Mouse (Mus musculus) neural tube, embryonic 12.5 days (tissue): ENCODE data around the gene Vti1b. TPM values are rescaled to one million over a fixed set of nuclear protein-coding genes. Genes with fewer than 3 reads are reported as not detected.

Source experiments
- ATAC-seq: fragments of 200-750 bp; cut with Nextera tagmentation; 2 replicates; pipeline ENCODE4 v1.8.0; 2017; ENCODE audit warnings: low read depth, mild to moderate bottlenecking, moderate TSS enrichment, moderate library complexity; ENCODE audit not compliant: low FRiP score
- H3K27ac ChIP-seq: fragments of 300-500 bp; sonication (generic); 2 replicates; pipeline ENCODE4 v1.5.1; 2016
- H3K27me3 ChIP-seq: fragments of 300-500 bp; sonication (generic); replicated peaks from 2 replicates; pipeline ENCODE4 v1.6.1; 2016; ENCODE audit warnings: mild to moderate bottlenecking
- H3K36me3 ChIP-seq: fragments of 300-500 bp; sonication (generic); 2 replicates; pipeline ENCODE4 v1.6.1; 2016; ENCODE audit warnings: mild to moderate bottlenecking
- H3K4me1 ChIP-seq: fragments of 300-500 bp; sonication (generic); 2 replicates; pipeline ENCODE4 v1.6.1; 2016
- H3K4me2 ChIP-seq: fragments of 300-500 bp; sonication (generic); replicated peaks from 2 replicates; pipeline ENCODE4 v1.6.1; 2016; ENCODE audit warnings: mild to moderate bottlenecking
- H3K4me3 ChIP-seq: fragments of 300-500 bp; sonication (generic); 2 replicates; pipeline ENCODE4 v1.5.1; 2016
- H3K9ac ChIP-seq: fragments of 300-500 bp; sonication (generic); 2 replicates; pipeline ENCODE4 v1.6.1; 2016; ENCODE audit warnings: mild to moderate bottlenecking
- H3K9me3 ChIP-seq: fragments of 300-500 bp; sonication (generic); 2 replicates; pipeline ENCODE4 v1.6.1; 2016; ENCODE audit warnings: mild to moderate bottlenecking
- WGBS: fragments of 180-500 bp; shearing (Covaris S2); methylation state at CpG from one replicate; pipeline ENCODE4 v1.1.7; 2016; 5-methylcytosine and 5-hydroxymethylcytosine counted together
- polyA plus RNA-seq: library from polyadenylated mRNA; unstranded; fragments of >200 nt; fragmentation: Nextera tagmentation; extraction: Ambion mirVana; gene quantifications from 2 replicates; pipeline ENCODE4 v1.2.1, GENCODE M21; 2016

The Vti1b gene
- polyA plus RNA-seq, 1 experiment from 2014 or later, result 135 TPM

GRCm38 (mm10) chr12:79175998-79176397 lies 3.5 kb upstream of the Vti1b start:
- Histone ChIP-seq H3K4me1 (peaks cover 6% of the 10 kb centered on the region), H3K9ac (no peak overlapping the region), H3K27ac (no peak overlapping the region), H3K9me3 (no peaks in the 10 kb centered on the region), H3K27me3 (no peaks in the 10 kb centered on the region), H3K36me3 (peaks cover 29% of the 10 kb centered on the region), H3K4me2 (no peak overlapping the region), H3K4me3 (no peak overlapping the region)
- 95% methylated on average over 5 of the region's 5 CpGs for WGBS
- no peak for ATAC-seq

- H3K4me2 ChIP-seq, result no peak overlapping the region
- 86% methylated on average over 5 of the region's 5 CpGs for WGBS
- no peak for ATAC-seq
Measured at GRCm38 (mm10) chr12:79173721-79174120, 1.3 kb upstream of the Vti1b start.

DNA sequence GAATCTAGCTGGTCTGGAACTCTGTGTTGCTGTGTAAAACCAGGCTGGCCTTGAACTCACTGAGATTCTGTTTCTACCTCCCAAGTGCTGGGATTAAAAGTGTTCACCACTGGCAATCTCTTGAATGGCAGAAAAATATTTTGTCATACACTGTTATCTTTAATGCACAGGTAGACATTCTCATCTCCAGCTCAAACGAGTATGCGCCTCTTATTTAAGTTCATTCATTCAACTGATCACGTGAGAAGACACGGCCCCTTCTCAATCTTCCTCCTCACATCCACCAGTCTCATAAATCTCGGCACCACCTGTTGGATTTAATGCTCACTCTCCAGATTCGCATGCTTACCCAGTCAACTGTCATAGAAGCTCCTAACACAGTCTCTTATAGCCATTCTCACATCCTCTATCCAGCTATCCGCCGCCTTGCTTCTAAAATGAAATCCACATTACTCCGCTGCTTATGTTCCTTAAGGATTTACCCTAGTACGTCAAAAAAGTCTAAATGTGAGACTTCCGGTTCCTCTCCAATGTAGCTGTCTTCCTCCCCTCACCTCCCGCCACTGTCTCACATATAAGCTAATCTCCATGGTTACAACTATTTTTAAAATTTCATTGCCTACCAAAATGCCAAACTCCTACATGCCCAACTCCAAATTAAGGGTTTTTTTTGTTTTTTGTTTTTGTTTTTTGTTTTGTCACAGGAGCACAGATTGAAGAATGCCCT lies 1.0 kb downstream of the Vti1b start:
- Histone ChIP-seq H3K4me3 (peak overlapping the region; percentile 86), H3K27ac (0 out of 2 replicates have a peak overlapping the region, but pooled peaks have one; percentile 81), H3K4me1 (peaks cover 11% of the 10 kb centered on the region), H3K4me2 (peak overlapping the region; percentile 68), H3K36me3 (peaks cover 20% of the 10 kb centered on the region), H3K9ac (peak overlapping the region; percentile 77), H3K9me3 (no peaks in the 10 kb centered on the region), H3K27me3 (no peaks in the 10 kb centered on the region)
- 35% methylated on average over 12 of the region's 12 CpGs for WGBS
- ATAC-seq, result no peak

More at GRCm38 (mm10) chr12:79173721-79174120, 1.3 kb upstream of the Vti1b start:
- Histone ChIP-seq H3K27ac (no peak overlapping the region), H3K9me3 (no peaks in the 10 kb centered on the region), H3K27me3 (no peaks in the 10 kb centered on the region), H3K36me3 (peaks cover 26% of the 10 kb centered on the region), H3K4me3 (no peak overlapping the region), H3K4me1 (peaks cover 11% of the 10 kb centered on the region), H3K9ac (no peak overlapping the region)

- no peak overlapping the region for H3K4me2 ChIP-seq
- no peak overlapping the region for H3K27ac ChIP-seq
- H3K4me1 ChIP-seq, result peaks cover 11% of the 10 kb centered on the region
- H3K27me3 ChIP-seq, result no peaks in the 10 kb centered on the region
- no peak overlapping the region for H3K9ac ChIP-seq
- no peaks in the 10 kb centered on the region for H3K9me3 ChIP-seq
- ATAC-seq, result no peak
- 75% methylated on average over 3 of the region's 3 CpGs for WGBS
- peaks cover 19% of the 10 kb centered on the region for H3K36me3 ChIP-seq
- H3K4me3 ChIP-seq, result no peak overlapping the region
Measured at GRCm38 (mm10) chr12:79170421-79170820, 2.0 kb downstream of the Vti1b start.

DNA sequence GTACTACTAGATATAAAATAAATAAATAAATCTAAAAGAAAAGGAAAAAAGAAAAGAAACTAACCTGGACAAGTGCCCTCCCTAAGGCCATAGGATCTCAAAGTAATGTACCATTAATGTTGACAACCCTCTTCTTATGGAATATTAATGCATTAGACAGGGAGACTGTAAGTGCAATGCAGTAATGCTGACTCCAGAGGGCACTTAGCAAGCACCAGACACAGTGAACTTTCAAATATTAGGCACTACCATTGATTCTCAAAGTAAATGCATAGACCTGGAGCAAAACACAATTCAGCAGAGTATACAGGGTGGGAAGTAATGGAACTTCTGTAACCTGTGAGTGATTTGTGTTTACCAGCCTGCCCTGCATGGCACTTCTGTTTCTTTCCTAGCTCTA lies 3.3 kb downstream of the Vti1b start:
- Histone ChIP-seq H3K4me3 (no peak overlapping the region), H3K4me1 (peaks cover 11% of the 10 kb centered on the region), H3K36me3 (peaks cover 18% of the 10 kb centered on the region), H3K27me3 (no peaks in the 10 kb centered on the region), H3K9ac (no peak overlapping the region), H3K4me2 (no peak overlapping the region), H3K27ac (no peak overlapping the region), H3K9me3 (no peaks in the 10 kb centered on the region)
- ATAC-seq, result no peak

- H3K27ac ChIP-seq, result no peak overlapping the region
- H3K27me3 ChIP-seq, result no peaks in the 10 kb centered on the region
- no peak overlapping the region for H3K4me2 ChIP-seq
- no peaks in the 10 kb centered on the region for H3K9me3 ChIP-seq
- H3K9ac ChIP-seq, result no peak overlapping the region
- no peak overlapping the region for H3K4me3 ChIP-seq
- WGBS, result 92% methylated on average over 3 of the region's 3 CpGs
- no peaks in the 10 kb centered on the region for H3K4me1 ChIP-seq
- ATAC-seq, result no peak
- H3K36me3 ChIP-seq, result peaks cover 68% of the 10 kb centered on the region
Measured at GRCm38 (mm10) chr12:79162876-79163275, 9.6 kb downstream of the Vti1b start.

GRCm38 (mm10) chr12:79149653-79150052 lies 22.8 kb downstream of the Vti1b start:
- Histone ChIP-seq H3K27me3 (no peaks in the 10 kb centered on the region), H3K4me2 (no peak overlapping the region), H3K4me3 (no peak overlapping the region), H3K4me1 (no peaks in the 10 kb centered on the region), H3K9me3 (no peaks in the 10 kb centered on the region), H3K27ac (no peak overlapping the region), H3K36me3 (peaks cover 6% of the 10 kb centered on the region), H3K9ac (no peak overlapping the region)
- WGBS, result 94% methylated on average over 6 of the region's 6 CpGs
- no peak for ATAC-seq

DNA sequence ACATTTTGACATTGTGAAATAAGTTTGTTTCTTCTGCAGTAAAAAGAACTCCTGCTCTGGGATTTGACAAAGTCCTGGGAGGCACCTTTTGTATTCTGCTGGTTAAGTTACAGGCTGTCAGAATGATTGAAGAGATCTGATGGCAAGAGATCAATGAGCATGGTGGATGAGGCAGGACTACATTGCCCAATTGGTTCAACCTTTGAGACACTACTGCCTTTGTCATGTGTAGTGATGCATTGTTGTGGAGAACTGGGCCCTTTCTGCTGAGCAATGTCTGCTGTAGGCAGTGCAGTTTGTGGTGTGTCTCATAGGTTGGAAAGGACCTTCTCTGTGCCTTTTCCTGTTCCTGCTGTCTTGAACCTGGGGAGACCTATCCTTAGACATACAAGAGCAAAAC lies 31.1 kb downstream of the Vti1b start:
- no peak for ATAC-seq
- H3K4me3 ChIP-seq, result no peak overlapping the region
- no peaks in the 10 kb centered on the region for H3K9me3 ChIP-seq
- H3K27me3 ChIP-seq, result no peaks in the 10 kb centered on the region
- no peak overlapping the region for H3K4me2 ChIP-seq
- no peaks in the 10 kb centered on the region for H3K36me3 ChIP-seq
- no peak overlapping the region for H3K27ac ChIP-seq
- H3K9ac ChIP-seq, result no peak overlapping the region
- H3K4me1 ChIP-seq, result no peaks in the 10 kb centered on the region

GRCm38 (mm10) chr12:79140811-79141210 lies 31.7 kb downstream of the Vti1b start:
- Histone ChIP-seq H3K27me3 (no peaks in the 10 kb centered on the region), H3K27ac (no peak overlapping the region)

GRCm38 (mm10) chr12:79139417-79139816 lies 33.0 kb downstream of the Vti1b start:
- Histone ChIP-seq H3K27me3 (no peaks in the 10 kb centered on the region), H3K36me3 (no peaks in the 10 kb centered on the region), H3K4me1 (no peaks in the 10 kb centered on the region), H3K9ac (no peak overlapping the region), H3K9me3 (no peaks in the 10 kb centered on the region), H3K4me2 (no peak overlapping the region), H3K4me3 (no peak overlapping the region), H3K27ac (no peak overlapping the region)
- WGBS, result 65% methylated on average over 1 of the region's 1 CpGs
- no peak for ATAC-seq

More at GRCm38 (mm10) chr12:79140811-79141210, 31.7 kb downstream of the Vti1b start:
- no peak for ATAC-seq
- WGBS, result 92% methylated on average over 2 of the region's 2 CpGs
- Histone ChIP-seq H3K4me1 (no peaks in the 10 kb centered on the region), H3K36me3 (no peaks in the 10 kb centered on the region), H3K9me3 (no peaks in the 10 kb centered on the region), H3K9ac (no peak overlapping the region), H3K4me3 (no peak overlapping the region), H3K4me2 (no peak overlapping the region)

DNA sequence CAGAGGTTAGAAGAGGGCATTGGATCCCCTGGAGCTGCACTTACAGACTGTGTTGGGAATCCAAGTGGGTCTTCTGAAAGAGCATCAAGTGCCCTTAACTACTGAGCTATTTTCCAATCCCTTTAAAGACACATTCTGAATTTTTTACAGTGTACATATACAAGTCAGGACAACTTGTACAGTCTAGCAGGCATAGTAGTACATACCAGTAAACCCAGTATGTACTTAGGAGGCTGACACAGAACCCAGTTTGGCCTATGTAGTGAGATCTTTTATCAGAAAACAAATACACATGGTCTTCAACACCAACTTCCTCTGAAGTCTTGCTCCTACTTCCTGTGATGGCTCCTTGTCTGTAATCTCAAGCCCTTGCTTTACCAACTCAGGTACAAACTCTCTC lies 33.5 kb downstream of the Vti1b start:
- no peaks in the 10 kb centered on the region for H3K36me3 ChIP-seq
- no peak overlapping the region for H3K4me3 ChIP-seq
- no peak overlapping the region for H3K9ac ChIP-seq
- no peaks in the 10 kb centered on the region for H3K4me1 ChIP-seq
- H3K4me2 ChIP-seq, result no peak overlapping the region
- no peak for ATAC-seq
- no peaks in the 10 kb centered on the region for H3K27me3 ChIP-seq
- H3K27ac ChIP-seq, result no peak overlapping the region
- H3K9me3 ChIP-seq, result no peaks in the 10 kb centered on the region

DNA sequence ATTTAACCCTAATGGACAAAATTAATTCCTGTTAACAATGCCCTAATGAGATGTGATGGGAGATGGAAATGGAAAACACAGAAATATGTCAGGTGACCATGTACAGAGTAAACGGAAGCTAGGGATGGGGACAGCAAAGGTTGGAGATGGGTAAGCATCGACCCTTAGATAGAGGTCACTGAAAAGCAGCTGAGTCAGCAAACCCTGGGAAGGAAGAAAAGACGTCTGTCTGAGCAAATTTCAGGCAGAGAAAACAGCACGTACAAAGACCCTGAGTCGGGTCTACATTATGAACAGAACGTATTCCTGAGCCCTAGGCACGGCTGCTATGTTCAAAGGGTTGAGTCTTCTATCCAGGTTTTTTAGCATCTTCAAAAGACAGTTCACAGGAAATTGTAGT lies 35.5 kb downstream of the Vti1b start:
- H3K9ac ChIP-seq, result no peak overlapping the region
- peaks cover 16% of the 10 kb centered on the region for H3K27me3 ChIP-seq
- WGBS, result 74% methylated on average over 7 of the region's 7 CpGs
- H3K4me3 ChIP-seq, result no peak overlapping the region
- no peaks in the 10 kb centered on the region for H3K9me3 ChIP-seq
- H3K36me3 ChIP-seq, result no peaks in the 10 kb centered on the region
- no peak for ATAC-seq
- H3K27ac ChIP-seq, result no peak overlapping the region
- H3K4me1 ChIP-seq, result no peaks in the 10 kb centered on the region
- H3K4me2 ChIP-seq, result no peak overlapping the region

DNA sequence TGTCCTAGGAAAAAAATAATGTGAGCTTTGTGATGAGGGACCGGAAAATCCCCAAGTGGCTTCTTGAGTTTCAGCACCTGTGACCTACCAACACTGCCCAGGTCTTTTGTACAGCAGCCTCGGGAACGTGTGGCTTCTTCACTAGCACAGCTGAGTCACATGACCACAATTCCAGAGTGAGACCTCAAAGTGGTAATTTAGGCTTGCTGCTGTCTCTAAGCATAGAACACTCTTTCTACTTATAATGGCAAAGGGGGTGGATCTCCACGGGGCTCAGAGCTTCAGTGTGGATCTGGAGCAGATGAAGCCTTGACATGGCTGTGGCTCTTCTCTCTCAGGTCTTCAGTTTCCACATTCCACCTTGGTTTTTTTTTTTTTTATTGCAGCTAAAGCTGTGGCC lies 37.4 kb downstream of the Vti1b start:
- H3K27me3 ChIP-seq, result peaks cover 34% of the 10 kb centered on the region
- no peak overlapping the region for H3K4me2 ChIP-seq
- ATAC-seq, result no peak
- H3K9me3 ChIP-seq, result no peaks in the 10 kb centered on the region
- H3K27ac ChIP-seq, result no peak overlapping the region
- WGBS, result 44% methylated on average over 4 of the region's 4 CpGs
- no peak overlapping the region for H3K9ac ChIP-seq
- H3K4me1 ChIP-seq, result peaks cover 9% of the 10 kb centered on the region; the same call in 1 of the 2 replicates
- no peaks in the 10 kb centered on the region for H3K36me3 ChIP-seq
- H3K4me3 ChIP-seq, result no peak overlapping the region
